Mouse (Mus musculus): ENCODE data around the gene Acd.

The Acd gene

GRCm38 (mm10) chr8:105700566-105700965, 336 bp downstream of the Acd start:
- no peak for DNase-seq (ENCODE audit: low read depth)

- no peak for DNase-seq (ENCODE audit: low read depth)
Measured at GRCm38 (mm10) chr8:105699488-105700215, 1.2 kb downstream of the Acd start.

GRCm38 (mm10) chr8:105698734-105699133, 2.2 kb downstream of the Acd start:
- no peak for DNase-seq (ENCODE audit: low read depth)

- no peak for DNase-seq (ENCODE audit: low read depth)
Measured at GRCm38 (mm10) chr8:105697196-105697780, 3.6 kb downstream of the Acd start.

GRCm38 (mm10) chr8:105695080-105695780, 5.7 kb downstream of the Acd start:
- no peak for DNase-seq (ENCODE audit: low read depth)

DNA sequence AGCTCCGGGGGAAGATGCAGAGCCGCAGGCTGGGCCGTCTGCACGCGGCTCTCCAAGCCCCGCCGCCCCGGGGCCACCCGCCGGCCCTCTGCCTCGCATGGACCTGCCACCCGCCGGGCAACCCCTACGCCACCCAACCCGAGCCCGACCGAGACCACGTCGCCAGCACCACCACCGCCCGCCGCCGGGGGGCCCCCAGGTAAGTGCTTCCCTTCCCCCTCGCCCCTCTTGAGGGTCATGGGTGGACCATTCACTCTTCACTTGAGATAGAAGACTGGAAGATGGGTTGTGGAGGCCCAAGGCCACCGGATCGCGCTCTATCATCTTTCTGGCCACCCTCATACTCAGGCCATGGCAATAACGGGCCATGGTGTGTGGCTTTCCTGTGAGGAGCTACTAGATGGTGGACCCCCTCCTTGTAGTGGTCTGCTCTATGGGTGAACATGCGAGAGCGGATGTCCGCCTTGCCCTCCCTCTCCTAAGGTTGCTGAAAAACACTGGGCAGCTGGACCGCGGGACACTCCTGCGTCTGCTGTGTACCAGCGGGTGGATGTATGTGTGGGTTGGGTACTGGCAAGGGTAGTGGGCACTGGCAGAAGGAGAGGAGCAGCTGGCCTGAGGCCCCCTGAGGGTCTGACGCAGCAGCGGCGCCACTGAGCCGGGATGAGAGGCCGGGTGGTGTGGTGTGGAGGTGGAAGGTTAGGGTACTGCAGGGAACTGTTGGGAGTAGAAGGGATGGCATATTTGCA, 6.7 kb downstream of the Acd start:
- DNase-seq (ENCODE audit: low read depth): no peak

GRCm38 (mm10) chr8:105693648-105694047, 7.3 kb downstream of the Acd start:
- DNase-seq (ENCODE audit: low read depth): peak; percentile 52

GRCm38 (mm10) chr8:105692449-105693182, 8.3 kb downstream of the Acd start:
- no peak for DNase-seq (ENCODE audit: low read depth)

DNA sequence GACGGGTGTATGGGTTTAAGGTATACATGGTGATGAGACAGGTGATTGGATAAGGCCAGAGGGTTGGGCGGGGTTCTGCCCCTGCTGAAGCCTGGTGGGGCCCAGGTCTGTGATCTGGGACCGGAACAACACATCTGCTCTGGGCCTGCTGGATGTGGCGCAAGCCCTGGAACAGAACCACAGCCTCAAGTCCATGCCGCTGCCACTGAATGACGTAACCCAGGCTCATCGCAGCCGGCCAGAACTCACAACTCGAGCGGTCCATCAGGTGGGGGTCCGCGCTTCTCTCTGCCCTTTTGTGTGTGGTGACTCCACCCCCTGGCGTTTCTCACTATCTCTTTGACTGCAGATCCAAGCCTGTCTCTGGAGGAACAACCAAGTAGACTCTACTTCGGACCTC, 9.9 kb downstream of the Acd start:
- DNase-seq (ENCODE audit: low read depth): no peak

GRCm38 (mm10) chr8:105689983-105690360, 10.9 kb downstream of the Acd start:
- no peak for DNase-seq (ENCODE audit: low read depth)

DNA sequence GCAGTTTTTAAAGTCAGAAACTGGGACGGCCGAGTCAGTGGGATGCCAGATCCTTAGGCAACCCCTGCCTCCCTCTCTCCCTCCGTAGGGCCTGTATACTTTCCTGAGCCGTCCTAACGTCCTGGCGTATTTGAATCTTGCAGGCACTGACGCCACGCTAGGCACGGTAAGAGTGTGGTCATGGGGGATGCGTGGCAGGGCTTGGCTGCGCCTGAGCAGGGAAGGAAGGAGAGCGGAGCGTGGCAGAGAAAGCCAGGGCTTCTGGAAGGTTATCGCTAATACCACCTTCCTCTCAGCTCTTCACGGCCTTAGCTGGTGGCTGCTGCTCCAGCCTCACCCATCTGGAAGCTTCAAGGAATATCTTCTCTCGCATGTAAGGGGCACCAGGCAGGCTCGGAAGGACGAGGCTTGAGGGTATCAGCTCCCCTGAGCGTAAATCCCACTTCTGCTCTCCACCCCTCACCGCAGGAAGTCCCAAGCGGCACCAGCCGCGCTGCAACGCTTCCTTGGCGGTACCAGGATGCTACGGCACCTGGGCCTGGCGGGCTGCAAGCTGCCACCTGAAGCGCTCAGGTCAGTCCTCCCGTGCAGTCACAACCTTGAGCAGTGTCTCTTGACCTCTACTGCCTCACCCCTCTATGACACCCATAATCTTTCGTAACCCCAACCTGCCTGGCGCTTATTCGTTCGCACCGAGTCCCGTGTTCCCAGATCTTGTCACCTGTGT, 11.5 kb downstream of the Acd start:
- DNase-seq (ENCODE audit: low read depth): no peak

DNA sequence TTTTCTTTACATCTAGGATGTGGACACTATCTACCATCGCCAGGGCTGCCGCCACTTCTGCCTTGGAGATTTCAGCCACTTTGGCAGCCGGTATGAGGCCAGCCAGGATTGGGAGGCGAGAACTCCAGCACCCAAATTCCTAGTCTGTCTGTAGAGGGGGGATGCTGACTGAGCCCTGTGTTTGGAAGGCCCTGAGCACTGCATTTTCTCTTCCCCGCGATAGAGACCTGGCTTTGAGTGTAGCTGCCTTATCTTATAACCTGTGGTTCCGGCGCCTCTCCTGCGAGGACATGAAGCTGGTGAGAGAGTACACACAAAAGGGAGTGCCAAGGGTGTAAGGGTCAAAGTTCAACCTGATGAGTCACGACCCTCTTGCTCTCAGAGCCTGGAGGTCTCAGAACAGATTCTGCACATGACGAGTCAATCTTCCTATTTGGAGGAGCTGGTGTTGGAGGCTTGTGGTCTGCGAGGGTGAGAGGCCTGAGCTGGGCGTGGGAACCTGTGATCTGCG, 12.6 kb downstream of the Acd start:
- no peak for DNase-seq (ENCODE audit: low read depth)

DNA sequence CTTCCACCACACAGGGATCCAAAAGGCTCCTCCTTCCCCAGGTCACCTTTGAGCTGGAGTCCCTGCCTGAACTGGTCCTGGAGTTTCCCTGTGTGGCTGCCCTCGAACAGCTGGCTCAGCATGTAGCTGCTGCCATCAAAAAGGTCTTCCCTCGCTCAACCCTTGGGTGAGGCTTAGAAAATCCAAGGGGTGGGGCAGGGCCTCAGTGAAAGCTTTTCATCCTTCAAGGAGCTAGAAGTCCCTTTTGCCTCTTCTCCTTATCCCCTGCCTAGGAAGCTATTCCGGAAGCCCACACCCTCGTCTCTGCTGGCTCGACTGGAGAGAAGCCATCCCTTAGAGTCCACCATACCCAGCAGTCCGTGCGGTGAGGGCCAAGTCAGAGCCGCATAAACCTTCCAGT, 13.4 kb downstream of the Acd start:
- no peak for DNase-seq (ENCODE audit: low read depth)

GRCm38 (mm10) chr8:105686551-105686950, 14.4 kb downstream of the Acd start:
- DNase-seq (ENCODE audit: low read depth): no peak

DNA sequence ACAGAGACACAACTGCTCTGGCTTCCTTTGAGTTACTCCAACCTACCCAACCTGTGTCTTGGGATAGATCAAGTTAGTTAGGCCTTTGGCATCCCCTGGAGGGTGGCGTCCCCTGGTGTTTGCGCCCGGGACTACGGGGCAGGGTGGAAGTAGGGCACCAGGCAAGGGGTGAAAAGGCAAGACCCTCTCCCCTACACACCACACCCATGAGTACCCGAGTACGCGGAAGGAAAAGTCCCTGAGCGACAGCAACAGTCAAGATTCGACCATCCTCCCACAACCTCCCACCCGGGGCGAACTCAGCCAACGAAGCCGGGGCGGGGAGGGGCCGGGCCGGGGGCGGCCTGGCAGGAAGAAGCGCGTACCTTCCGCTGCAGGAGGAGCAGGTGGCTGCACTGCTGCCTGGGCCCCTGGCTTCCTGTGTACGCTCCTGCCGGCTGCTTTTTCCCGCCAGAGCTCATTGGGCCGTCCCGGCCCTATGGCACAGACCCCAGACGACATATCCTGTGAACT, 15.1 kb downstream of the Acd start, which contains the start of gene Carmil2:
Gene Carmil2 (plus strand): TSS at position 479 of the 513 bp plus-strand sequence.
- peak; percentile 60 for DNase-seq (ENCODE audit: low read depth)

- DNase-seq (ENCODE audit: low read depth): no peak
Measured at GRCm38 (mm10) chr8:105685325-105685724, 15.6 kb downstream of the Acd start.

- DNase-seq (ENCODE audit: low read depth): peak; percentile 44
Measured at GRCm38 (mm10) chr8:105677891-105678290, 23.0 kb downstream of the Acd start.

- DNase-seq (ENCODE audit: low read depth): peak; percentile 70
Measured at GRCm38 (mm10) chr8:105661167-105661566, 39.7 kb downstream of the Acd start.

DNA sequence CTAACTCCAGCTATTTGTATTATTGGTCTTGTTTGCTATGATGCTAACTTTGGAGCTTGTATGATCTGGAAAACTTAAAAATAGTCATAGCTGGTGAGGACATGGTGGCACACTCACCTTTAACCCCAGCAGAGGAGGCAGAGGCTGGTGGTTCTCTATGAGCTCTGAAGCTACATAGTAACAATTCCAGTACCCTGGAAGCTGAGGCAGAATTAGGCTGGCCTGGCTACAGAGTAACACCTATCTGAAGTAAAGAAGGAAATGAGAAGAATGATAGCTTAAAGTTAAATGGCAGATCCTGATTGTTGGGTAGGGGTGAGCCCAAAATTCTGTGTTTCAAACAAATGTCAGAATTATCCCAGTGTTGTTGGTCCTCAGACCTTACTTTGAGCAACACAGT, 43.3 kb downstream of the Acd start:
- no peak for DNase-seq (ENCODE audit: low read depth)

DNA sequence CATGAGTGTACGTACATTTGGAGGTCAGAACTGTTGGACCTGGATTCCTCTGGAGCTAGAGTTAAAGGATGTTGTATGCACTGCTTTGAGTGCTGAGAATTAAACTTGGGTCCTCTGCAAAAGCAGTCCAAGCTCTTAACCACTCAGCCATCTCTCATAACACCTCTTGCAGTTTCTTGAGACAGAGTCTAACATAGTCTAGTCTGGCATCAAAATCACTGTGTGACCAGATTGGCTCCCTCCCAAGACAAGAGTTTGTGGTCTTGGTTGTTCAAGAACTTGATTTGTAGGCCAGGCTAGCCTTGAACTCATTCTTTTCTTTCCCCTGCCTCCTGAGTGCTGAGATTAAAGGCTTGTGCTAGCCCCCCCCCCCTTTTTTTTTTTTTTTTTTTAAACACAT, 52.0 kb downstream of the Acd start:
- peak; percentile 21 for DNase-seq (ENCODE audit: low read depth)
